Mouse (Mus musculus): Measurements from ENCODE around the gene Cblc. TPM values are rescaled to one million over a fixed set of nuclear protein-coding genes. Genes with fewer than 3 reads are reported as not detected.

The Cblc gene
- 2.4 and 2.8 TPM in 2 replicates for polyA plus RNA-seq (2012; rRNA removed)

DNA sequence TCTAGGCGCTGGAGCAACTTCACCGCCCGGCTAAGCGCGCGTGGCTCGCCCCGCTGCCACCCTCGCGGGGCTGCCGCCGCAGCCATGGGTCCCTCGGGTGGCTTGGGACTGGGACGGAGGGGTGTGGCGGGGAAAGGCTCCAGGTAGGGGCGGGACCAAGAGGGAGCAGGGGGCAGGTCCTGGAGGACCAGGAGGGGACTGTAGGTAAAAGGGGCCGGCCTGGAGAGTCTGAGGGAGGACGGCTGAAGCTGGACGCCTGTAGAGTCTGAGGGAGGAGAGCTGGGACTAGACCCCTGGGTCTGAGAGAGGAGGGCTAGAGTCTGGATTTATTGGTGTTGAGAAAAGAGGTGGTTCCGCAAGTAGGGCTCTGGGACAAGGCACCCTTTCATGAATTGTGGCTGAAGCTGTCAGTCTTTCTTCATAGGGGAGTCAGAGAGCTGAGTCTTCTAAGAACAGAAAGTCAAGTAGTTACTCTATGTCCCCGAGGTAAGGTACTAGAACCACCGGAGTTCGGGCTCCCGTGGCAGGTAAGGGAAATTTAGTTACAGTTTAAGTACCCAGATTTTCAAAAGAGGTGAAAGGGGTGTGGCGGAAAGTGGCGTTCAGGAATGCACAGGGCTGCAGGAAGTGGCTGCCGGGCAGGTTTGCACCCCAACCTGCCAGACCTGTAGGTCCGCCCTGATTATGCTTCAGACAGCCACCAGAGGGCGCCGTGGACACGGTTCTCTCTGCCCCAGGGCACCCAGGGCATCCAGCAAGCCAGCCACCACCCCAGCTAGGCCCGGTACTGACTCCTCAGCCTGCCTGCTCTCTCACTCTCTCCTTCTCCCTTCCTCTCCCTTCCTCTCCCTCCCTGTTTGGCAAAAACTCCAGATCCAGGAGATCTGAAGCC is at the start of gene Cblc:
Gene Cblc (minus strand): TSS at position 113 of the 892 bp plus-strand sequence.
- Histone ChIP-seq H3K27ac (ENCODE audit: control insufficient read depth, insufficient read depth, low read length) (no peak within 1 kb of the TSS), H3K27me3 (ENCODE audit: control insufficient read depth, insufficient read depth, low read length) (no peaks in the 10 kb centered on the region), H3K4me3 (ENCODE audit: control insufficient read depth, insufficient read depth, low read length) (no peak within 1 kb of the TSS), H3K36me3 (ENCODE audit: control insufficient read depth, insufficient read depth, low read length) (no peaks in the 10 kb centered on the region), H3K4me1 (replicated peaks; ENCODE audit: control insufficient read depth, insufficient read depth, low read length) (peaks cover 3% of the 10 kb centered on the region; the same call in 1 of the 2 replicates)
- peak; percentile 89 for DNase-seq
- TF ChIP-seq POLR2A (IDR thresholded peaks at IDR 0.05; ENCODE audit: control insufficient read depth, extremely low read depth, insufficient read depth, low read length, poor library complexity) (no peak), CTCF (IDR thresholded peaks at IDR 0.05; ENCODE audit: borderline replicate concordance, control insufficient read depth, extremely low read depth, insufficient read depth, low read length, poor library complexity) (peak; percentile 95)
- WGBS = 14% methylated on average over 32 of the region's 32 CpGs

DNA sequence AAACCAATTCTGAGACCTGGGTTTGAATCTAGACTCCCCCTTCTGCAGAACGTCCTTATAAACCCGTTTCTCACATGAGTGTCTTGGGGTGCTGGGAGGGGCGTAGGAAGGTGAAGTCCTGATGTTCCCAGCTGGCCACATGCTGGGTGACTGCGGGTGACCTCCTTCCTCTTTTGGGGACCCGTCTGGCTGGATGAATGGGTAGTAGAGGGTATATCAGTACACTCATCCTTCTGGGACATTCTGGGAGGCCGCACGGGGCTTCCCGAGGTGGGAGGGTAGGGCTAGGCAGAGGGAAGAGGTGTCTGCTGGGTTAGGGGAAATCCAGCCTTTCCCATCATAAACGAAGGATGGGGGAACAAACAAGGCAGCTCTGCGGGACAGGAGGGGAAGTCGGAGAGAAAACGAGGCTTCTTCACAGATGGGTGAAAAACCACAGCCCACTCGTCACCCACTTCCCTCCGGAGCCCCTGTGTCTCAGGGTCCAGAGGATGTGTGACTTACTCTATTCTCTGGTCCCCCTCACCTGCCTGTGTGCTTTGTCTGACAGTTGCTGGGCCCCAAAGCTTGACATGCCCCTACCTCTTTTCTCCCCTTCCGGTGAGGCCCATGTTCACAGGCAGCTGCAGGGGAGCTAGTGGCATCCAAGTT is 48.0 kb upstream of the Cblc start:
- no peak; the same call in 1 of the 2 replicates for TF ChIP-seq POLR2A (IDR thresholded peaks at IDR 0.05; ENCODE audit: control insufficient read depth, extremely low read depth, insufficient read depth, low read length, poor library complexity)
- TF ChIP-seq CTCF (IDR thresholded peaks at IDR 0.05; ENCODE audit: borderline replicate concordance, control insufficient read depth, extremely low read depth, insufficient read depth, low read length, poor library complexity) = no peak
- 0 out of 2 replicates have a peak overlapping the region, but pooled peaks have one; percentile 4 for H3K4me3 ChIP-seq (ENCODE audit: control insufficient read depth, insufficient read depth, low read length)

DNA sequence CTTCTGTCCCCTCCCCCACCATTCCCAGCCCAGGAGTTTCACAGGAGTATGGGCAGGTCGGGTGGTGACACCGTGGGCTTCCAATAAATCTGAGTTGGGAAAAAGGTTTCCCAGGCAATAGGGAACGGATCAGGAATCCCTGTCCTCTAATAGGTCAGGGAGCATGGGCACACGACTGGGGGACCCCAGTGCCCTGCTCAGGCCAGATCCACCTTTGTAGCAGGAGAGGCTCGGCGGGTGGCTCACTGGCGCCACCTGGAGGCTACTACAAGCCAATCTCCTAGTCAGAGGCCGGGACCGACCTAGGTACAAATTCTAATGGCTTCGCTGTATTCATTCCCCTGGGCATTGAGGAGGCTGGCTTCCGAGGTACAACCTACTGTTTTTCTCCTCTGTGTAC is 47.0 kb upstream of the Cblc start:
- peaks cover 60% of the 10 kb centered on the region for H3K4me1 ChIP-seq (replicated peaks; ENCODE audit: control insufficient read depth, insufficient read depth, low read length)
- H3K36me3 ChIP-seq (ENCODE audit: control insufficient read depth, insufficient read depth, low read length) = no peaks in the 10 kb centered on the region
- peak overlapping the region; percentile 95 for H3K27ac ChIP-seq (ENCODE audit: control insufficient read depth, insufficient read depth, low read length)
- no peak for TF ChIP-seq POLR2A (IDR thresholded peaks at IDR 0.05; ENCODE audit: control insufficient read depth, extremely low read depth, insufficient read depth, low read length, poor library complexity)
- TF ChIP-seq CTCF (IDR thresholded peaks at IDR 0.05; ENCODE audit: borderline replicate concordance, control insufficient read depth, extremely low read depth, insufficient read depth, low read length, poor library complexity) = peak; percentile 88; the same call in 1 of the 2 replicates
- 14% methylated on average over 11 of the region's 11 CpGs for WGBS
- no peaks in the 10 kb centered on the region for H3K27me3 ChIP-seq (ENCODE audit: control insufficient read depth, insufficient read depth, low read length)
- peak; percentile 72 for DNase-seq
- no peak overlapping the region for H3K4me3 ChIP-seq (ENCODE audit: control insufficient read depth, insufficient read depth, low read length)

More for the DNA sequence above, 48.0 kb upstream of the Cblc start:
- Histone ChIP-seq H3K36me3 (ENCODE audit: control insufficient read depth, insufficient read depth, low read length) (no peaks in the 10 kb centered on the region), H3K4me1 (replicated peaks; ENCODE audit: control insufficient read depth, insufficient read depth, low read length) (peaks cover 60% of the 10 kb centered on the region), H3K27me3 (ENCODE audit: control insufficient read depth, insufficient read depth, low read length) (no peaks in the 10 kb centered on the region), H3K27ac (ENCODE audit: control insufficient read depth, insufficient read depth, low read length) (peak overlapping the region; percentile 95)
- DNase-seq = peak; percentile 78
- WGBS = 5% methylated on average over 15 of the region's 15 CpGs

DNA sequence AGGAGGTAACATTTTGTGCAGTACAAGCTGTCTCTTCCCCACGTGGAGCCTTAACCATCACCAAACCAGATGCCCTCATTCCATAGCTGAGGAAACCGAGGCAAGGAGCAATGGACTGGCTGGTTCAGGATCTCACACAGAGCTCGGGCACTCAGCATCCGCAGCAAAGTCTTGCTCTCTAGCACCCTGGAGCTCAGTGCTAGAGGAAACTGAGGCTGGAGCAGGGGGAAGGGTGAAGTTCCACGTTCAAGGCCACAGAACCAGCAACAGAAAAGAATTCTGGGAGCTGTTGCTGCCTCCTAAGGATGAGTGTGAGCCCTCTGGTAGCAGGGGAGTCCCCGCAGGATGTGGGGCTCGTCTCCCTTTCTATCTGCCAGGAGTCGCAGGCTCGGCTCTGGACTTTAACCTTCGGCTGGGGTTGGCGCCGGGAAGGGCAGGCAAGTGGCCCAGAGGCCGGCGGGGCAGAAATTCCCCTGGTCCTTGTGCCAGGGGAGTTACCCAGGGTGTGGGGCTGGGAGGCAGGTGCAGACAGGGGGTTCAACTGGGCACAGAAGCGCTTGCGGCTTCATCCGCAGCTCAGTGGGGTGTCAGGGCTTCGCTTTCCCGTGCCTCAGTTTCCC is 46.4 kb upstream of the Cblc start:
- WGBS = 78% methylated on average over 19 of the region's 19 CpGs
- Histone ChIP-seq H3K36me3 (ENCODE audit: control insufficient read depth, insufficient read depth, low read length) (no peaks in the 10 kb centered on the region), H3K27ac (ENCODE audit: control insufficient read depth, insufficient read depth, low read length) (no peak overlapping the region), H3K4me1 (replicated peaks; ENCODE audit: control insufficient read depth, insufficient read depth, low read length) (peaks cover 60% of the 10 kb centered on the region), H3K27me3 (ENCODE audit: control insufficient read depth, insufficient read depth, low read length) (no peaks in the 10 kb centered on the region), H3K4me3 (ENCODE audit: control insufficient read depth, insufficient read depth, low read length) (no peak overlapping the region)
- DNase-seq = no peak
- TF ChIP-seq CTCF (IDR thresholded peaks at IDR 0.05; ENCODE audit: borderline replicate concordance, control insufficient read depth, extremely low read depth, insufficient read depth, low read length, poor library complexity) (no peak), POLR2A (IDR thresholded peaks at IDR 0.05; ENCODE audit: control insufficient read depth, extremely low read depth, insufficient read depth, low read length, poor library complexity) (no peak)

DNA sequence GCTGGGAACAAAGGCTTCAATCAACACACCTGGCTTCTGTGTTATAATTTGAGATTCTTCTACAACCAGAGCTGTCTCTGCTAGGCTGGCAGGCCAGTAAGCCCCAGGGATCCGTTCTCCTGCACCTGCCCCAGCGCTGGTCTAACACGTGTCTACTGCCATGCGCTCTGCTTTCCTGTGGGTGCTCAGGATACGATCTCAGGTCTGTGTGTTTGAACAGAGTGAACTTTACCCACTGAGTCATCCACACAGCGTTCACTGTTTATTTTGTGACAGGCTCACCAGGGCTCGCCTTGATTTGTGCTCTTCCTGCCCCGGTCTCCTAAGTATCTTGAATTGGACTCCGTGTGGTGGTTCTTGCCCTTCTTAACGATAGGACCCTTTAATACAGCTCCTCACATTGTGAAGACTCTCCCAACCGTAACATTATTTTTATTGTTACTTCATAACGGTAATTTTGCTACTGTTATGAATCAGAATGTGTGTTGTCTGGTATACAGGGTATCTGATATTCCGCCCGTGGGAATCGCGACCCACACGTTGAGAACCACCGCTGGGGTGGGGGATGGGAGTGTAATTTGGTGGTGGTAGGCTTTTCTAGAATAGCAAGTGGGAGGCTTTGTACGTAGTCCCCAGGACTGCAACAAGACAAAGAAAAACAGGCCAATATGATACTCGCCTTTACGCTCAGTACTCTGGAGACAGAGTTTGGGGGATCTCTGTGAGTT is 45.2 kb upstream of the Cblc start:
- no peaks in the 10 kb centered on the region for H3K36me3 ChIP-seq (ENCODE audit: control insufficient read depth, insufficient read depth, low read length)
- peak; percentile 65 for DNase-seq

More for the DNA sequence above, 45.2 kb upstream of the Cblc start:
- no peak overlapping the region for H3K4me3 ChIP-seq (ENCODE audit: control insufficient read depth, insufficient read depth, low read length)
- peak overlapping the region; percentile 45; the same call in 1 of the 2 replicates for H3K27ac ChIP-seq (ENCODE audit: control insufficient read depth, insufficient read depth, low read length)
- TF ChIP-seq CTCF (IDR thresholded peaks at IDR 0.05; ENCODE audit: borderline replicate concordance, control insufficient read depth, extremely low read depth, insufficient read depth, low read length, poor library complexity) (no peak), POLR2A (IDR thresholded peaks at IDR 0.05; ENCODE audit: control insufficient read depth, extremely low read depth, insufficient read depth, low read length, poor library complexity) (no peak)
- no peaks in the 10 kb centered on the region for H3K27me3 ChIP-seq (ENCODE audit: control insufficient read depth, insufficient read depth, low read length)
- peaks cover 52% of the 10 kb centered on the region for H3K4me1 ChIP-seq (replicated peaks; ENCODE audit: control insufficient read depth, insufficient read depth, low read length)
- WGBS = 56% methylated on average over 21 of the region's 21 CpGs

Data from thymus, adult 2 months (tissue).